Mouse (Mus musculus): ENCODE data around the gene Tmem19. TPM values are rescaled to one million over a fixed set of nuclear protein-coding genes. Genes with fewer than 3 reads are reported as not detected.
A peak's percentile ranks its signal among the peaks of the same experiment; 100 is the strongest.

Gene Tmem19
- polyA plus RNA-seq, 1 experiment from 2014 or later, result 29.3 TPM

GRCm38 (mm10) chr10:115355016-115355415 lies 7.3 kb downstream of the Tmem19 start:
- peaks cover 15% of the 10 kb centered on the region for H3K36me3 ChIP-seq (ENCODE audit: control insufficient read depth, insufficient read depth, low read length)
- WGBS, result 89% methylated on average over 6 of the region's 6 CpGs
- H3K27me3 ChIP-seq (replicated peaks; ENCODE audit: control insufficient read depth, insufficient read depth, low read length), result no peaks in the 10 kb centered on the region
- H3K4me3 ChIP-seq (ENCODE audit: low read depth, low read length), result no peak overlapping the region
- H3K4me1 ChIP-seq (ENCODE audit: control insufficient read depth, insufficient read depth, low read length), result no peaks in the 10 kb centered on the region
- no peak overlapping the region for H3K4me2 ChIP-seq (ENCODE audit: low read depth, low read length)
- DNase-seq (ENCODE audit: low spot score) (no peak), ATAC-seq (ENCODE audit: low read depth) (no peak)
- H3K9ac ChIP-seq (ENCODE audit: low read depth, low read length), result no peak overlapping the region
- no peak overlapping the region for H3K27ac ChIP-seq (replicated peaks; ENCODE audit: low read depth, low read length)
- no peaks in the 10 kb centered on the region for H3K9me3 ChIP-seq (ENCODE audit: control insufficient read depth, low read length)

DNA sequence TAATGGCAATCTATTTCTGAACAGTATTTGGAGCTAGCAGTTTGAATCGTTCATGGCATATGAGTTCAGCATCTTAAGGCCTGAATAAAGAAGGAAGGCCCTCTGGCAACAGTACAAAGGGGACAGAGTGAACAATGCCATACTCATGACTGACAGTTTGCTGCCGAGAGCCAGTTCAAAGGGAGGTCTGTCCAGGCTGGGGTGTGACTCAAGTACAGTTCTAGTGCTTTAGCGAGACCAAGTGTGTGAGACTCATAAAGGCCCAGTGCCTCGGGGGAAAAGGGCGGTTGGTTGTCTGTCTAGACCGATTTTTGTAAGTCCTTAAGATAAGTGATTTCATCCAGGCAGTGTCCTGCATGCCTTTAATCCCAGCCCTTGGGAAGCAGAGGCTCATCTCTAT lies 7.7 kb downstream of the Tmem19 start:
- Histone ChIP-seq H3K4me3 (ENCODE audit: low read depth, low read length) (no peak overlapping the region), H3K9ac (ENCODE audit: low read depth, low read length) (no peak overlapping the region), H3K4me1 (ENCODE audit: control insufficient read depth, insufficient read depth, low read length) (no peaks in the 10 kb centered on the region), H3K9me3 (ENCODE audit: control insufficient read depth, low read length) (no peaks in the 10 kb centered on the region), H3K4me2 (ENCODE audit: low read depth, low read length) (no peak overlapping the region), H3K27ac (replicated peaks; ENCODE audit: low read depth, low read length) (no peak overlapping the region), H3K27me3 (replicated peaks; ENCODE audit: control insufficient read depth, insufficient read depth, low read length) (no peaks in the 10 kb centered on the region), H3K36me3 (ENCODE audit: control insufficient read depth, insufficient read depth, low read length) (peaks cover 15% of the 10 kb centered on the region)
- 65% methylated on average over 6 of the region's 6 CpGs for WGBS
- ATAC-seq (ENCODE audit: low read depth), result no peak
- DNase-seq (ENCODE audit: low spot score), result no peak

DNA sequence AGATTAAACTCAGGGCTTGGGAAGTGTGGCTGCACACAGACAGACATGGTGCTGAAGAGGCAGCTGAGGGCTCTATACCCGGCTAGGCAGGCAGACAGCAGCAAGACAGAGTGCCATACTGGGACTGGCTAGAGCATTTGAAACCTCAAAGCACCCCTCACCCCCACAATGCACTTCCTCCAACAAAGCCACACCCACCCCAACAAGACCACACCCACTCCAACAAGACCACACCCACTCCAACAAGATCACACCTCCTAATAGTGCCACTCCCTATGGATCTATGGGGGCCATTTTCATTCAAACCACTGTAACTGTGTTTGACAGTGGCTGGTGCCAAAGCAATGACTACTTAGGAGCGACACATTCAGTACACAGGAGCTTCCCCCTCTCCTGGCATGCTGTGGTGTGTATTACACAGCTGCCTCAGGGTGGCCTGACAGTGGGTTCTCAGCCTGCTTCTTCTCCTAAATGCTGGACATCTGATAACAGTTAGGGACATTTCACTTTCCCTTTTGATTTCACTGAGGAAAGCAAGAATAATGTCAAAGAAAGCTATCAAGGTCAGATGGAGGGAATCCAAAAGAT lies 11.4 kb downstream of the Tmem19 start:
- H3K36me3 ChIP-seq (ENCODE audit: control insufficient read depth, insufficient read depth, low read length), result peaks cover 5% of the 10 kb centered on the region; the same call in 1 of the 2 replicates
- ATAC-seq (ENCODE audit: low read depth), result no peak
- DNase-seq (ENCODE audit: low spot score), result no peak
- H3K4me1 ChIP-seq (ENCODE audit: control insufficient read depth, insufficient read depth, low read length), result no peaks in the 10 kb centered on the region
- H3K27me3 ChIP-seq (replicated peaks; ENCODE audit: control insufficient read depth, insufficient read depth, low read length), result no peaks in the 10 kb centered on the region
- no peak overlapping the region for H3K9ac ChIP-seq (ENCODE audit: low read depth, low read length)
- H3K27ac ChIP-seq (replicated peaks; ENCODE audit: low read depth, low read length), result no peak overlapping the region
- no peaks in the 10 kb centered on the region for H3K9me3 ChIP-seq (ENCODE audit: control insufficient read depth, low read length)
- no peak overlapping the region for H3K4me3 ChIP-seq (ENCODE audit: low read depth, low read length)
- WGBS, result 66% methylated on average over 2 of the region's 2 CpGs
- no peak overlapping the region for H3K4me2 ChIP-seq (ENCODE audit: low read depth, low read length)

- Histone ChIP-seq H3K36me3 (ENCODE audit: control insufficient read depth, insufficient read depth, low read length) (peaks cover 10% of the 10 kb centered on the region; the same call in 1 of the 2 replicates), H3K4me3 (ENCODE audit: low read depth, low read length) (no peak overlapping the region), H3K9ac (ENCODE audit: low read depth, low read length) (no peak overlapping the region), H3K9me3 (ENCODE audit: control insufficient read depth, low read length) (no peaks in the 10 kb centered on the region), H3K4me1 (ENCODE audit: control insufficient read depth, insufficient read depth, low read length) (no peaks in the 10 kb centered on the region), H3K27ac (replicated peaks; ENCODE audit: low read depth, low read length) (no peak overlapping the region), H3K27me3 (replicated peaks; ENCODE audit: control insufficient read depth, insufficient read depth, low read length) (no peaks in the 10 kb centered on the region), H3K4me2 (ENCODE audit: low read depth, low read length) (no peak overlapping the region)
- 89% methylated on average over 7 of the region's 7 CpGs for WGBS
- no peak for DNase-seq (ENCODE audit: low spot score)
- no peak for ATAC-seq (ENCODE audit: low read depth)
Measured at GRCm38 (mm10) chr10:115349509-115349908, 12.8 kb downstream of the Tmem19 start.

DNA sequence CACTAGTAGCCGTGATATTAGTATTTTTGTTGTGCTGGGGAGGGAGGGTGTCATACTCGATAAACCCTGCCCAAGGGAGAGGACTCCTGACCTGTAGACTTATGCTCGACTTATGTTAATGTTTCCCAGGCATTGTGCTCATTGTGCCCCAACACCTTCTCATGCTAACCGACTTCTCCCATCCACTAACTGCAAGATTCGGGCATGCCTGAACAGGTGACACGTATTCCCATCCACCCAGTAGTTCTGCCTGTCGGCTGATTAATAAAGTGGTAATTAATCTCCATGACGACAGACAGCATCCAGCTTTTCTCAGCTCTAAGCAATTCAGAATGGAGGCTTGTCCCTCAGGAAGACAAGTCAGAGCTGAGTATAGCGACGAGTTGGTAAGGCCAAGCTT lies 13.3 kb downstream of the Tmem19 start:
- H3K4me2 ChIP-seq (ENCODE audit: low read depth, low read length), result no peak overlapping the region
- H3K9ac ChIP-seq (ENCODE audit: low read depth, low read length), result no peak overlapping the region
- ATAC-seq (ENCODE audit: low read depth), result peak; percentile 18; the same call in 1 of the 2 replicates
- H3K9me3 ChIP-seq (ENCODE audit: control insufficient read depth, low read length), result no peaks in the 10 kb centered on the region
- DNase-seq (ENCODE audit: low spot score), result peak; percentile 52
- H3K4me3 ChIP-seq (ENCODE audit: low read depth, low read length), result no peak overlapping the region
- no peaks in the 10 kb centered on the region for H3K27me3 ChIP-seq (replicated peaks; ENCODE audit: control insufficient read depth, insufficient read depth, low read length)
- no peak overlapping the region for H3K27ac ChIP-seq (replicated peaks; ENCODE audit: low read depth, low read length)
- no peaks in the 10 kb centered on the region for H3K4me1 ChIP-seq (ENCODE audit: control insufficient read depth, insufficient read depth, low read length)
- 72% methylated on average over 10 of the region's 10 CpGs for WGBS
- H3K36me3 ChIP-seq (ENCODE audit: control insufficient read depth, insufficient read depth, low read length), result peaks cover 10% of the 10 kb centered on the region; the same call in 1 of the 2 replicates

DNA sequence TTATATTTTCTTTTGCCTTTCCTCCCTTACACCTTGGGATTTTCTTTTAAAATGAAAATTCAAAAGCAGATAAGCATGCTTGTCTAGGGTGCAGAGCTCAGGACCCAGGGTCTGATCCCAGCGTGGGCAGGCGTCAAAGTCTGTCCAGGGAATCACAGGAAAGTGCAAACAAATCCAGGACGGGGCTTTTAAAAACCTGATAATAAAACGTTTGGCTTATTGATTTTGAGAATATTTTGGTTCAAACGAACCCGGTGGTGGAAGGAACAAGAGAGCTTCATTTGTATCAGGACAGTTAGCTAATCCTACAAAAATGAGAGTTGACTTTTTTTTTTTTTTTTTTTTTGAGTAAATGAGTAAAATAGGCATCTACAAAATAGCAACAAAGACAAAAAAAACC lies 14.2 kb downstream of the Tmem19 start:
- no peak overlapping the region for H3K27ac ChIP-seq (replicated peaks; ENCODE audit: low read depth, low read length)
- H3K4me3 ChIP-seq (ENCODE audit: low read depth, low read length), result no peak overlapping the region
- peaks cover 10% of the 10 kb centered on the region; the same call in 1 of the 2 replicates for H3K36me3 ChIP-seq (ENCODE audit: control insufficient read depth, insufficient read depth, low read length)
- no peak overlapping the region for H3K9ac ChIP-seq (ENCODE audit: low read depth, low read length)
- 76% methylated on average over 6 of the region's 6 CpGs for WGBS
- no peaks in the 10 kb centered on the region for H3K9me3 ChIP-seq (ENCODE audit: control insufficient read depth, low read length)
- no peaks in the 10 kb centered on the region for H3K4me1 ChIP-seq (ENCODE audit: control insufficient read depth, insufficient read depth, low read length)
- H3K27me3 ChIP-seq (replicated peaks; ENCODE audit: control insufficient read depth, insufficient read depth, low read length), result no peaks in the 10 kb centered on the region
- H3K4me2 ChIP-seq (ENCODE audit: low read depth, low read length), result no peak overlapping the region
- ATAC-seq (ENCODE audit: low read depth) (no peak), DNase-seq (ENCODE audit: low spot score) (no peak)

DNA sequence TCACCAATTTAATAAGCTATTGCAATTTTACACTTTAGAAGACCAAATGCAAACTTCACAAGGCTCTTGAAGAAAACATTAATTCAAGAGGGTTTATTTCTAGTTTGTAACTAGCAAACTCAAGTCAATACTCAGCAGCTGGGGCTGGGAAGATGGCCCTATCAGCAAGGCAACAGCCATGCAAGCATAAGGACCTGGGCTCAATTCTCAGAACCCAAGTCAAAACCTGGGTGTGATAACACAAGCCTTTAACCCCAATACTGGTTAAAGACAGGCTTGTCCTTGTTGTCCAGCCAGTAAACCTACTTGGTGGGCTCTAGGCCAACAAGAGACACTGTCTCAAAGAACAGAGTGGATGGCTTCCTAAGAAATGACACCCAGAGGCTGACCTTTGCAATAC lies 15.9 kb downstream of the Tmem19 start:
- ATAC-seq (ENCODE audit: low read depth) (no peak), DNase-seq (ENCODE audit: low spot score) (no peak)
- H3K9me3 ChIP-seq (ENCODE audit: control insufficient read depth, low read length), result no peaks in the 10 kb centered on the region
- peaks cover 20% of the 10 kb centered on the region for H3K36me3 ChIP-seq (ENCODE audit: control insufficient read depth, insufficient read depth, low read length)
- H3K4me3 ChIP-seq (ENCODE audit: low read depth, low read length), result no peak overlapping the region
- no peaks in the 10 kb centered on the region for H3K4me1 ChIP-seq (ENCODE audit: control insufficient read depth, insufficient read depth, low read length)
- H3K27me3 ChIP-seq (replicated peaks; ENCODE audit: control insufficient read depth, insufficient read depth, low read length), result no peaks in the 10 kb centered on the region
- H3K9ac ChIP-seq (ENCODE audit: low read depth, low read length), result no peak overlapping the region
- no peak overlapping the region for H3K4me2 ChIP-seq (ENCODE audit: low read depth, low read length)
- H3K27ac ChIP-seq (replicated peaks; ENCODE audit: low read depth, low read length), result no peak overlapping the region

DNA sequence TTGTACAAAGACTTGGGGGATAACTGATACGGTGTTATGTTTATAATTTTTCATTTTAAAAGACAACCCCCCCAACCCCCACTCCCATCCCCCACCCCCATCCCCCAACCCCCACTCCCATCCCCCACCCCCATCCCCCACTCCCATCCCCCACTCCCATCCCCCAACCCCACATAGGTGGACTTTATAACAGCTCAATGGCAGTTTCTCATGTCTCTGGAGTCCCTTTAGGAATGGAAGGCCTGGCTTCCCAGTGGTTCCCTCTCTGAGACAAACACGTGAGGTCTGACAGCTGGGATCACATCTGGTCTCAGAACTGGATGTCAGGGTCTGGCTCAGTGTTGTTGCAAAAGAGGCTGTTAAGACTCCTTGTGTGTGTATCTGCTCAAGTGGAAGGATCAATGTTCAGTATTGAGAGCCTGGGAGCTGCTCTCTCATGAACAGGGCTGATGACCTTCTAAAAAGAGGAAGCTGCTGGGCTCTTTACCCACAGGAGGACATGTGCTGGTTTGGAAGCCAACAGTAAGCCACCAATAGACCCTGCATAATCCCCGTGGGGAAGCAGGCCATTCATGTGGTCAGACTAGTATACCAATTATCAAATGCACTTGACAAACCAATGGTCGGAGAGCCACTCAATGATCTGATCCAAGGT lies 19.4 kb downstream of the Tmem19 start:
- no peak overlapping the region for H3K27ac ChIP-seq (replicated peaks; ENCODE audit: low read depth, low read length)
- DNase-seq (ENCODE audit: low spot score) (no peak), ATAC-seq (ENCODE audit: low read depth) (no peak)

DNA sequence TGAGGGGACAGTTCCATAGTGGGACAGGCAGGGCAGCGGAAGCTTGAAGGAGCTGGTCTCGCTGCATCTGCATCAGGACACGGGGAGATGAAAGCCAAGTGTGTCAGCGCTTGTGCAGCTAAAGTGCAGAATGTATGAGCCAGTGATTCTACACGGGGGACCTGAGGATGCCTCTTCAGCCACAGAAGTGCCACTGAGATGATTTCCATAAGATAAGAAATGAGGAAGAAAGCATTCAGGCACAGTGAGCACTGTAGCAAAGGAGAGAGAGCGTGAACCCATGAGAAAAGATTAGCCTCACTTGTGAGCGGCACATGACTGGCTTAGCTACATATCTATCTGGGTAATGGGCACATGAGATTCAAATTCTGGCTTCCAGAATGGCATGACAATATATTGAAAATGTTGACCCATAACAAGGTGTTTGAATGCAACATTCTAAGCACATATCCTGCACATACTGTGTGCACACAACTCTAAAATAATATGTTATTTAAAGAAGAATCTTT lies 22.4 kb downstream of the Tmem19 start:
- H3K9me3 ChIP-seq (ENCODE audit: control insufficient read depth, low read length), result no peaks in the 10 kb centered on the region
- H3K9ac ChIP-seq (ENCODE audit: low read depth, low read length), result no peak overlapping the region
- H3K4me3 ChIP-seq (ENCODE audit: low read depth, low read length), result no peak overlapping the region
- no peak for DNase-seq (ENCODE audit: low spot score)
- no peak overlapping the region for H3K27ac ChIP-seq (replicated peaks; ENCODE audit: low read depth, low read length)
- no peaks in the 10 kb centered on the region for H3K27me3 ChIP-seq (replicated peaks; ENCODE audit: control insufficient read depth, insufficient read depth, low read length)
- peaks cover 14% of the 10 kb centered on the region for H3K36me3 ChIP-seq (ENCODE audit: control insufficient read depth, insufficient read depth, low read length)
- ATAC-seq (ENCODE audit: low read depth), result no peak
- WGBS, result 92% methylated on average over 7 of the region's 7 CpGs
- no peak overlapping the region for H3K4me2 ChIP-seq (ENCODE audit: low read depth, low read length)
- no peaks in the 10 kb centered on the region for H3K4me1 ChIP-seq (ENCODE audit: control insufficient read depth, insufficient read depth, low read length)

More for the DNA sequence above, 19.4 kb downstream of the Tmem19 start:
- 86% methylated on average over 4 of the region's 4 CpGs for WGBS
- Histone ChIP-seq H3K4me1 (ENCODE audit: control insufficient read depth, insufficient read depth, low read length) (no peaks in the 10 kb centered on the region), H3K9me3 (ENCODE audit: control insufficient read depth, low read length) (no peaks in the 10 kb centered on the region), H3K9ac (ENCODE audit: low read depth, low read length) (no peak overlapping the region), H3K4me3 (ENCODE audit: low read depth, low read length) (no peak overlapping the region), H3K4me2 (ENCODE audit: low read depth, low read length) (no peak overlapping the region), H3K27me3 (replicated peaks; ENCODE audit: control insufficient read depth, insufficient read depth, low read length) (no peaks in the 10 kb centered on the region), H3K36me3 (ENCODE audit: control insufficient read depth, insufficient read depth, low read length) (peaks cover 24% of the 10 kb centered on the region)

Data from embryonic facial prominence, embryonic 14.5 days (tissue).